Mouse (Mus musculus) T-helper 1 cell (primary cell): ENCODE measurements around the gene Ppp1r9a.
"Not testable (repeated sequence)": the region's sequence is repeated elsewhere in the genome, so short reads cannot be mapped to it uniquely, and the experiment has no call there.

ENCODE experiments used
- in situ Hi-C: fragments of 300-600 bp; cut with MboI, MseI; formaldehyde crosslinking; loops from one replicate; pipeline ENCODE4 v1.15.1; 2025; ENCODE audit warnings: high pct_unique_total_duplicates

Gene Ppp1r9a

GRCm38 (mm10) chr6:4902674-4903324, at the start of gene Ppp1r9a:
TSS of gene Ppp1r9a (plus strand) at chr6:4902917.
- in situ Hi-C loops: no loop called here

DNA sequence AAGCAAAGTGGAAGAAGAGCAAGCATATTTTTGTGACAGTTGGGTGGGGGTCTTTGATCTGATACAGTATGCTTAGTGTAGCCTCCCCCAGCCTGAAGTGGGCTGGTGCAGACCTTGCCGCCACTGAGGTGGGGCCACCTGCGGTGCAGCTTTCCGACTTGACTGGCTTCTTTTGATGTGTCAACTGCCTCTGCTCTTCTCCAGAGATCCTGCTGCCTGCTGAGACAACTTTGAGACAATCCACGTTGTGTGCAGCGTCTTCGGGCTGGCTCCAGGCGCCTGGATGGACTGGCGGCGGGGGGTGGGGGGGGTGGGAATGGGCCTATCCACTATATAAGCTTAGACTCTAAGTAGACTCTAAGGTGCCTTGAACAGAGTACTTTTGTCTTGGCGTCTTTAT, 47.5 kb upstream of the Ppp1r9a start:
- in situ Hi-C loops: no loop called here

DNA sequence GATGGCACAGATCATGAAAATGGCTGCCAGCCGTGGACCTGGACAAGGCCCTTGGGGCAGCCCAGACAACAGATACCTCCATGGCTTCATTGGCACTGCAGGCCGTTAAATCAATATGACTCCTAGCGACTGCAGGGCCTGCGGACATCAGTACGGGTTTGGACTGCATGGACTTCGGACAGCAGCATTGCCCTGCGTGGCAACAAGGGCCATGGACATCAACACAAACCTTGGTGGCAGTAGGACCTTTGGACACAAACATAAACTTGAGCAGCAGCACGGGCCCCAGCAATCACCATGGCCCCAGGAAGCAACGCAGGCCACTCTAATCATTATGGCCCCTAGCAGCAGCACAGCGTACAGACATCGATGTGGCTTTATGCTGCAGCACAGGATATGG, 45.8 kb upstream of the Ppp1r9a start:
- in situ Hi-C loops: no loop called here

GRCm38 (mm10) chr6:4884316-4884715, 18.4 kb upstream of the Ppp1r9a start:
- in situ Hi-C loops: no loop called here

DNA sequence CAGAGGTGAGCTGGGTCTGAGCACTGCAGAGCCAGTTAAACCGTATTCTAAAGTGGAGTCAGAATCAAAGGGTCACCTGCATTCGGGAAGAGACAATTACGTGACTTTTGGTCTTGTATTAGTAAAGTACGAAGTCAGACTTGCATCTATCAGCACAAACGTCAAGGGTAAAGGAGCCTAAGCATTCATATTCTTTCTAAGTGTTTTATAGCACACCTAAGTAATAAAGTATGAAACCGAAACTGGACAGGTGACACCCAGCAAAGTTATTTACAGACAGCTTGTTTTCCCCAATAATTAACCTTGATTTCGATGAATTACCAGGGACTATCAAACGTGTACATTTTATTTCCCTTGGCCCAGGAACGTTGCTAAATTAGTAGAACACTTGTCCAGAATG, 13.2 kb upstream of the Ppp1r9a start:
- in situ Hi-C loops: no loop called here

- in situ Hi-C loops: no loop called here
Measured at GRCm38 (mm10) chr6:4892417-4892816, 10.3 kb upstream of the Ppp1r9a start.

- in situ Hi-C loops: not testable (repeated sequence)
Measured at GRCm38 (mm10) chr6:4893312-4893711, 9.4 kb upstream of the Ppp1r9a start.

GRCm38 (mm10) chr6:4899906-4900305, 2.8 kb upstream of the Ppp1r9a start:
- in situ Hi-C loops: no loop called here

DNA sequence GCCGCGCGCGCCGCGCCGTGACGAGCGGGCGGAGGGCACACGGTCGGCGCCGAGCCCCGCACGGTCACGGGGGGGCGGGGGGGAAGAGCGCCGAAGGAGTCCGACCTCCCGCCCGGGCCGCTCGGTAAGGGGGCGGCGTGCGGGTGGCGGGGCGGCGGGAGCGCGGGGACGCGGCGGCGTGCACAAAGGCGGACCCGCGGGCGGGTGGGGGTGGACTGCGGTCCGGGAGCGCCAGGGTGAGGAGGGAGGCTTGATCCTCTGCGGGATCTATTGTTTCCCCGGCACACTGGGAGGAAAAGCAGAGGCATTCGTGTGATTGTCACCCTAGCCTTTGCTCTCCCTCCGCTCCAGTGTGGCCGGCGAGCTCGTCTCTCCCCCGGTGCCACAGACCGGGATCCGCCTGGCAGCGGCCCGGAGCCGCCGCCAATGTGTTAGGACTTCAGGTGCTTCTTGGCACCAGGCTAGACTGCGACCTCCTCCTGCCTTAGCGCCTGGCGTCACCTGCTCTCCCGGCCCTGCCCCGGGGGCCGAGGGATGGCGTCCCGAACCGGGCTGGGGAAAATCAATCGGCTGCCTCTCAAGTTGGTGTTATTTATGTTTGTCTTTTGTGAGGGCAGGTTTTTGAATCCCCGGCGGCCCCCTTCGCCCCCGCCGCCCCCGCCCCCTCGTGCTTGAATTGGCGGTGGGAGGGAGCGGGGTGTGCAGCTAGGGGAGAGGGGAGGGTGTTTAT, 773 bp downstream of the Ppp1r9a start:
- in situ Hi-C loops: no loop called here

- in situ Hi-C loops: no loop called here
Measured at GRCm38 (mm10) chr6:4904055-4904450, 1.3 kb downstream of the Ppp1r9a start.

DNA sequence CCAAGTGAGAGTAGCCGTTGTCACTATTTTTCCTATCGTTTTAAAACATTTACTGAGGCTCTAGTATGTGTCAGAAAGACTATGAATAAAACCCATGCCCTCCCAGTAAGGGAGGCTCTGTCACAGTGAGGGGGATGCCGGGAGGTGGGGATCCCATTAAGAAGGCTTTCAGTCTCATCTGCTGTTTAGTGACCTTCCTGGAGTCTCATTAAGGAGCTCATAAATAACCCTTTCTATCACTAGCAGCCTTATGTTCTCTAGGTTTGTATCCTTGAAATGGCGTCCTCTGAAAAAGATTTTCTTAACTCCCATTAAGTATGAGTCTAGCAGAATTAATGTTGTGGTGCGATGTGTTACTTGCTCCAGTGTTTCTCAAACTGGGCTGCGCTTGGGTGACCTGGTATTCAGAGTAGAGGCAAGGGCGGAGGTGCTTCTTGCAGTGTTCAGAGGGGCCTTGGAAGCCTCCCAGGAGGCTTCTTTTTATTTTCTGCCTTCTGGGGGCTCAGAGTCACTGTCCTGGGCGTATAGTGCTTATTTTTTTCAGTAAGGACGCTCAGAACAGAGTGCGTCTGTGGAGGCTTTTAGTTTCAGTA, 7.4 kb downstream of the Ppp1r9a start:
- in situ Hi-C loops: no loop called here

DNA sequence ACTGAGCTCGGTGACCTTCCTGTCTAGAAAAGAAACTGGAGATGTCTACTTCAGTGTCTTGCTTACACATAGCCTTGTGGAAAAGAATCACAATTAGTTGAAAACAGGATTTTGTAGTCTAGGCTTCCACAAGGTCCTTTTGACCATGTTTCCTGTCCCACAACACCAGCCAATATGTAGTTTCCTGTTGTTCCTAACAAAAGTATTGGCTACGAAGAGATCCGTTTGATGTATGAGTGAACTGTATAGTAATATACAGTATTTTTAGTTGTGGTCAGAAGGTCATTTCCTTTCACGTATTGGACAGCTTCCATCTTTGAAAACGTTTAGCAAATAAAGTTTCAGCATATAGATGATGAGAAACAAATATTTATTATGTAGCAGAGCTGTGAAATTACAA, 15.8 kb downstream of the Ppp1r9a start:
- in situ Hi-C loops: no loop called here

GRCm38 (mm10) chr6:4923791-4924190, 21.1 kb downstream of the Ppp1r9a start:
- in situ Hi-C loops: not testable (repeated sequence)

- in situ Hi-C loops: no loop called here
Measured at GRCm38 (mm10) chr6:4925966-4926687, 23.4 kb downstream of the Ppp1r9a start.

GRCm38 (mm10) chr6:4930321-4930720, 27.6 kb downstream of the Ppp1r9a start:
- in situ Hi-C loops: no loop called here

- in situ Hi-C loops: no loop called here
Measured at GRCm38 (mm10) chr6:4938901-4939300, 36.2 kb downstream of the Ppp1r9a start.

DNA sequence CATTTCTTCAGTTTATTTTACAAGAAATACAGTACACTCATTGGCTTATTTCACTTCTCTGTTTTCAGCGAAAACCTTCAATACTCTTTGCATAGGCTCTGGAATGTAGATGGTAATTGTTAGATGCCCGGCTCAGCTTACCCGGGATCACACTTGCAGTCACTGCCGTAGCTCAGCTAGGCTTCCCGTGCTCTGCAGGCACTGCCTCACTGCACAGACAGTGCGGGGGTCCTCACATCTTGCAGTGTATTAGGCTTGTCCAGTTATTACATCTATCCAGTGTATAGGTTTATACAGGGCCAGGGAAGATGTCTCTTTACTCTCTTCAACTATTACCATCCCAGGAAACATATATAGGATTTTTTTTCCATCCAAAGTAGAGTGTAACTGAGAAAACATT, 37.4 kb downstream of the Ppp1r9a start:
- in situ Hi-C loops: no loop called here

DNA sequence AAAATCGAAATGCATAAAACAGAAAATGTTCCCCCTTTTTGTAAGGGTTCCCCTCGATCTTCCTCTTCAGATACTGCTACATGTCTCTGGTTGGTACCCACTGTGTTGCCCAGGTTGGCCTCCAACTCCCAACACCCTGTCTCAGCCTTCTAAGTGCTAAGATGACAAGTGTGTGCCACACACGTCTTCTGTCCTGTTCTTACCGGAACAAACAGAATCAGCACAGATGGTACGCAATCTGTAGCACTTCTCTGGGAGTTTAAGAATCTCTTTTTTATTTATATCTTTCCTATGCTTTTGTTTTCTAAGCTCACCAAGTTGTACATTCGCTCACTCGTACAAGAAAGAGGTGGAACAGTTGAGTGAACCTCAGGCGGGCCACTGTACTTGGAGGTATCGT, 37.9 kb downstream of the Ppp1r9a start:
- in situ Hi-C loops: no loop called here

- in situ Hi-C loops: no loop called here
Measured at GRCm38 (mm10) chr6:4943821-4944220, 41.1 kb downstream of the Ppp1r9a start.

DNA sequence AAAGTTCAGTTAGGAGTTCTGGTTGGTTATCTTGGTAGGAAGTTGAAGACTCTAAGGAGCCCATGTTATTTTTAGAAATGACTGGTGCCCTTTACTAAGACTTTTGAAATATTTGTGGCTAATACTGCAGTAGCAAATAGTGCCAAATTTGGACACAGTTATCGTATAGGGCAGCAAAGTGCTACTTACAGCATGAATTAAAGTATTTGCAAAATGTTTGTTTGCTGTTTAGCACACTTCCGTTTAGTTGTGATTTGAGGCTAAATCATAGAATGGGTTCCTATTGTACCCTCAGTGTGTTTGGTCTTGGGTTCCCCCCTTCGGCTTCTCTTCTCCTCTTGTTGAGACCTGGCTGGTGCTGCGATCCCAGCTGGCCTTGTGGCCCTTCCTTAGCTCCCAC, 45.3 kb downstream of the Ppp1r9a start:
- in situ Hi-C loops: no loop called here

DNA sequence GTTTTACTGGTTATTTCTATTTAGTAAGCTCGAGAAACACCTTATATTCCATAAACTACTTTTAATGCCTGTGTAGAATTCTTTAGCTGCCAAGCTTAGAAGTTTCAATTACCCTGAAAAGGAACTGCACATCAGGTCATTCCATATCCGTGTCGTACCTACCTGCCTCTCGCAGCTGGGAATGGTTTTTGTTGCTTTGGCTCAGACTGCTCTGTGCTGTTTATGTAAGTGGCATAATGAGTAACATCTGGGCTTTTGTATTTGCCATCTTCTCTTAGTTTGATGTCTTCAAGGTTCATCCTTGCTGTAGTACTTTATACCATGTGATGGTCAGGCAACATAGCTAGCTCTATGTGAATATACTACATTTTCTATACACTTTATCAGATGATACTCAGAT, 47.0 kb downstream of the Ppp1r9a start:
- in situ Hi-C loops: no loop called here

DNA sequence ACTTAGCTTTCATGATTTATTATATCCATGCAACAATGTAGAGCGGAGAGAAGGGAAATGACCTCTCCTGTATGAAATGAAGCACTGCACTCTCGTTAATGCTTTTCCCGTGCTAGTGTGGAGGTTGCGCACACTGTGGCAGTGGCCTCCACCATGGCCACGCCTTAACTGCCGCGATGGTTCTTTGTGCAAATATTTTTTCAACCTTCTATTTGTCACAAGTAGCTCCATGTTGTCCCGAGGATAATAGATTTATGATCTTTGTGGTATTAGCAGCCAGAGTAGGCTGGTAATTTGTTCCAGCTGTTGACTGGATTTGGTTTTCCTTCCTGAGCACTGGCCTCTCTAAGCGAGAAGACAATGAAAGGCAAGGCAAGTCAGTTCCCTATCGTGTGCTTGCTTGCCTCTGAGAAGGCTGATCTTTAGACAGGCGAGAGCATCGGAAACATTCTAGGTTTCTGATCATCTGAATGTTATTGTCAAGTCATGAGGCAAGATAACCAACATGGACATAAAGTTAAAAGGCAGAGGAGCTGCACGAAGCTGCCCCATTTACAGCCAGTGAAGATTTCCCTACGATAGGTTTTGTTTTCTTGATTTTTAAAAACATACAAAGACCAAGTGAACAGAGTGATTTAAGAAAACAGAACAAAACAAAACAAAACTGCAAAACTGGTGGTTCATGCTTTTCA, 50.5 kb downstream of the Ppp1r9a start:
- in situ Hi-C loops: no loop called here
